Mouse (Mus musculus) adrenal gland, postnatal 14 days (tissue): Measurements from ENCODE around the gene Intu. TPM values are rescaled to one million over a fixed set of nuclear protein-coding genes. Genes with fewer than 3 reads are reported as not detected.

Experiments used
- DNase-seq: peaks from one replicate; pipeline ENCODE4 v3.0.0; 2021; ENCODE audit warnings: mixed read lengths
- total RNA-seq: library from RNA; stranded (reverse); gene quantifications from 2 replicates; pipeline ENCODE4 v1.2.3, GENCODE M21; 2021

The Intu gene
- total RNA-seq, 1 experiment from 2014 or later, result 2.7 TPM

- no peak for DNase-seq
Measured at GRCm38 (mm10) chr3:40683171-40683570, 152.1 kb downstream of the Intu start.

DNA sequence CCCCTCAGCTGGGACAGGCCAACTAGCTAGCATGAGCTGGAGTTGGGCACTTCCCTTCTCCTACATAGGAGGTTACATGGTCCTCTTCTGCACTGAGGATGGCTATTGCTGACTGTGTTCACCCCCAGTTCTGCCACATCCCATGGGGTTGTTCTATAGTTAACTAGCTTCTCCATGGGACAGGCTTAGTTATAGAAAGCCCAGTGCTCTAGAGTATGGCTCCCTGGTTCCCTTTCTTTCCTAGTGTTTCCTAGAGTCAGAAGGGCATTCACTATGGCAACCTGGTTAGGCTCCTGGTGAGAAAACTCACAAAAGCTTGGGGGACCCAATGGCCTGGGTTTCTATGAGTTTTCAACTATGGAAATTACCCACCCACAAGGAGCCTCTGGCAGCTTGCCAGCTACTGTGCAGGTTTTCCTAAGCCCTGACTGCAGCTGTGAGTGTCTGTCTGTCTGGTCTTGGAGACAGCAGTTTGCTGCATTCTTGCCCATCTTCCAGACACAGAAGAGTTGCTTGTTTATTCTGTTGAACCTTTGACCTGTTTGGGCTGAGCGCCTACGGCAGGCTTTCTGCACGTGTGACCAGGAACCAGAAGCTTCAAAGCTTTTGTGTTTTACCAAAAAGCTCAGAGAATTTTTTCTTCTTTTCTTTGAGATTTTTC is 154.9 kb downstream of the Intu start:
- DNase-seq, result peak; percentile 9

GRCm38 (mm10) chr3:40686836-40687235 is 155.8 kb downstream of the Intu start:
- no peak for DNase-seq

DNA sequence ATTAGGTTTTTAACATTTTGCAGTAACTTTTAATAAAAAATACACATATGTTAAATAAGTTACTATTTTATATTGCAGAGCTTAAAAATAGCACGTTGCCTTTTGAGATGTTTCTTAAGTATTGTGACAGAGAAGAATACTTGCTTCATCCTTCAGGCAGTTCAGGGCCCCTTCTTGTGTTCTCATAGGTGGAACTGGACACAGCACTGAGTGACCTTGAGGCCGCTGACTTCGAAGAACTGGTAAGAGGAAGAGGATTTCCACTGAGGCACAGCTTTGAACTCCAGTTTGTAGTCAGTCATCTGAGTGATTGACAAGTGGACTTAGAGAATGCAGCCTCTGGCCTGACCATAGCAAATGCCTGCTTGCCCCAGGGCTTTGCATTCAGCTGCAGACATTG is 156.5 kb downstream of the Intu start:
- no peak for DNase-seq

DNA sequence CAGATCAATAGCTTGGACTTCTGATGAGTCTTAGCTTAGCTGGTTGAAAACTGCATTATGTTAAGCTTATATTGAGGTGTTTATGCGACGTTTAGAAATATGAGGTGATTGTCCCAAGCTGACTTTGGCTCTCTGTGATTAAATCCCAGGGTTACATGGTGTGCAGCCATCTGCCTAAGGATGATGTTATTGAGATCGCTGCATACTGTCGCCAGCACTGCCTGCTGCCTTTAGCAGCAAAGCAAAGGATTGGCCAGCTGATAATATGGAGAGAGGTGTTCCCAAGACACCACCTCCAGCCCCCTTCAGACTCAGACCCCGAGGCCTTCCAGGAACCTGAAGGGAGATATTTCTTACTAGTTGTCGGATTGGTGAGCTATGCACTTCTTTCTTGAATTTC is 160.5 kb downstream of the Intu start:
- DNase-seq, result no peak

DNA sequence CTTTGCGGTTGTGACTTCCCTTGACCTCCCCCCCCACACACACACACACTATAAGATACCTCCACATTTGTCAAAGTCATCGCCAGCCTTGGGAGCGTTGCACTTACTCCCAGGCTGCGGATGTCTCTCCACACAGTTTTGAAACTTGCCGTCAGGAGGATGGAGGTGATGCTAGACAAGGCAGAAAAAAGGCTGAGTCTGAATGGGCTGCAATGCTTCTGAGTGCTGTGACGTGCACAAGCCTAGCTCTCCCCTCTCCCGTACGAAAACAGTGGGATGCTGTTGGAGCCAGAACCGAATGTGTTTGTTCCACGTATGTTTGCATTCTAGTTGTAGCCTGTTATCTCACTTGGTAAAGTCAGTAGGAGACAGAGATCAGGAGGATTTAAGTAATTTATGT is 162.3 kb downstream of the Intu start:
- no peak for DNase-seq

GRCm38 (mm10) chr3:40693960-40694359 is 162.9 kb downstream of the Intu start:
- DNase-seq, result no peak

GRCm38 (mm10) chr3:40694438-40694837 is 163.4 kb downstream of the Intu start:
- peak; percentile 38 for DNase-seq

GRCm38 (mm10) chr3:40695162-40695561 is 164.1 kb downstream of the Intu start:
- DNase-seq, result no peak

DNA sequence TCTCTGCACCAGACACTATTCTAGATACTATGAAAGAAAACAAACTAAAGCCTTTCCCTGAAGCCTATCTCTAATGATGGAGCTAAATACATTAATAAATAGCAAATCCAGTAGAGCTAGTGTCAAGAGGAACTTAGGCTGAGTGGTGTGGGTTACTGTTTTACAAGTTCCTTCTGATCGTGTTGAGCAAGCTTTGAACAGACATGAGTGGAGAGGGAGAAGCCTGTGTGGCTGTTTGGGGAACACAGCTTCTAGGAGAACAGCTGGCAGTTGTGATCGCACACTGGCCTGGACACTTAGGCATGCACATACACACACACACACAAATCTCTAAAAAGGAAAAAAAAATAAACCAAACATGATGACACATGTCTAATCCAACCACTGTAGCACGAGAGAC is 167.7 kb downstream of the Intu start:
- no peak for DNase-seq

- no peak for DNase-seq
Measured at GRCm38 (mm10) chr3:40704816-40705430, 173.8 kb downstream of the Intu start.

DNA sequence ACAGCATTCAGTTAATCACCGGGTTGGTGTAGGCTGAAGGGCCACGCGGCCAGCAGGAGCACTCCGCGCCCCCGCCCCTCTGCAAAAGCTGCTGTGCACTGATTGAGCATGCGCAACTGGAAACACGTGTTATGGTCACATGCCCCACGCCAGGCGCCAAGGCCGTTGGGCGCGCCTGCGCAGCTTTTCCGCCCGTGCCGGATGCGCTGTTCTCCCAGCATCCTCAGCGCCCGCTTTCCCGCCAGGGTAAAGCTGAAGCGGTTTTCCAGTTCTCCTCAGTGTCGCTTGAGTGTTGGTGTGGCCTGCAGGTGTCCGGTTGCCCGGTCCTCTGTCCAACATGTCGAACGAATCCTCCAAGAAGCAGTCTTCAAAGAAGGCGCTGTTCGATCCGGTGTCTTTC is 177.6 kb downstream of the Intu start, which contains the start of gene Slc25a31:
TSS of gene Slc25a31 (plus strand) at position 201 of the 400 bp plus-strand sequence.
- no peak for DNase-seq

- no peak for DNase-seq
Measured at GRCm38 (mm10) chr3:40716056-40716455, 185.0 kb downstream of the Intu start.

DNA sequence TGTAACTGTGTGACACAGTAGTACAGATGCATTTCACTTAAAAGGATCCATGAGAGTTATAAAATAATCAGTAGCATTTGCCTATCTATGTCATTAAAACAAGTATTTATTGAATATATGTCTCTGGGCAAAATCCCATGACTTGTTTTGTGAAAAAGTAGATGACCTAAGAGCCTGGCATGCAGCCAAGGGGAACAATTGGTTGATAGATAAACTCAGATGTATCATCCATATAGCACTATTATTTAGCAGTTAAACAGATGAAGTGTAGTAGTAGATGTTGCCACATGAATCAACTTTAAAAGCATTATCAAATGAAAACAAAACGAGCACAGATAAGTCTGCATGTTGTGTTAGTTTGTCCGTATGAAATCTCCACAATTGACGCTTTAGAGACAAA is 187.9 kb downstream of the Intu start:
- DNase-seq, result no peak

DNA sequence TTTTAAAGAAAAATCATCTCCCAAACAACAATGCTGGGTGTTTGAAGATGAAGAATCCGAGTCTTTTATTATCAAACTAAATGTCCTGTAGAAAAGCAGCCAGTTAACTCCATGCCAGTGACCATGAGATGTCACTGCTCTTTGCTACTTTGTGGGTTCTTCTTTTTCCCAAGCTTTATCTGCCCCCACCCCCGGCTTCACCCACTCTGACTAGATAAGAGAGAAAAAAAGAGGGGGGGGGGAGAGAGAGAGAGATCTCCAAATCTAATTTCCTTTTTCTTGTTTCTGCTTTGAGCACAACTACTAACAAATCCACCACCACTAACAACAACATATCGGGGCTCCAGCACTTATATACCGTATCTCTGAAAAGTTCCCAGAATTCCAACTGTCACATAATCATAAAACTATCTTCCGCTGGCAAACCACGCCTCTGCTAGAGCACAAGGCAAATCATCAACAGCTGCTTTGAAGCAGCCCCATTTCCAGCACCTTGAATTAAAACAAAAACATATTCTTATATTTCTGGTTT is 207.4 kb downstream of the Intu start:
- DNase-seq, result no peak

- no peak for DNase-seq
Measured at GRCm38 (mm10) chr3:40744024-40744835, 213.1 kb downstream of the Intu start, which contains the start of gene Hspa4l. Gene Hspa4l (plus strand): TSS chr3:40744495.

- peak; percentile 96 for DNase-seq
Measured at GRCm38 (mm10) chr3:40744836-40745660, 214.0 kb downstream of the Intu start.

DNA sequence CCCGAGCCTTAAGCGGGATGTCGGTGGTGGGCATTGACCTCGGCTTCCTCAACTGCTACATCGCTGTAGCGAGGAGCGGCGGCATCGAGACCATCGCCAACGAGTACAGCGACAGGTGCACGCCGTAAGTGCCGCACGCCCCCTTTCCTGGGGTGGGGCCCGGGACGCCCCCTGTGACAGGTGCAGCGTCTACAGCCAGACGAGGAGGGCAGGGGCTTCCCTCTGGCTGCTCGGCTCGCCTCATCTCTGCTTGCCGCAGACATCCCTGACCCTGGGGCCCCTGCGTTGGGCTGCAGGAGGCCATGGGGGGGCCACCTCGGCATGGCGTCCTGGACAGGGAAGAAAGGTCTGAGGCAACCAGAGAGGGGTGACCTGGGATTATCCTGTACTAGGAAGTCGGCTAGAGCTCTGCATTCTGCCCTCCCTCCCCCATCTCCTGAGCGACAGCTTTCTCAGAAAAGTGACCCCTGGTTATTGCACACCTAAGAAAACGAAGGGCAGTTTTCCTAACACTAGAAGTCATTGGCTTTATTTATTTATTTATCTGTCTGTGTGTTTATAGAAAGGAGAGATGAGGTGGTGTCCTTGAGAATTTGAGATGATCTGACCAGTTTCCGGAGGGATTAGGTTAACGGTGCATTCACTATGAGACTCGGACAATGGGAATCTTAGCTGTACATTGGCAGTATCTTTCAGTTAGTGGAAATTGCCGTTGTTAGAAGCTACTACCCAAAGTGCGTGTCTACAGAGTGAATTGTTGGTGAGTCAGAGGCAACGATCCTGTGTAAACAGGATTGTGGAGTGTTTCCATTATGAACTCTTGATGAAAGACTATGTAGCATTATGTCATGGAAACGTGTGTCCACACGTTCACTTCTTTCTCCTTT is 214.8 kb downstream of the Intu start:
- peak; percentile 42 for DNase-seq
